Mouse (Mus musculus): ENCODE results near the gene BC030499. TPM values are rescaled to one million over a fixed set of nuclear protein-coding genes. Genes with fewer than 3 reads are reported as not detected.

The BC030499 gene
- polyA plus RNA-seq, 1 experiment: 0.22 TPM

- DNase-seq (ENCODE audit: low read depth, low spot score): peak; percentile 46
- under 1% methylated on average over 49 of the region's 49 CpGs for WGBS
These were observed 10.9 kb downstream of the BC030499 start, which contains the start of gene Spag5 for GRCm38 (mm10) chr11:78301357-78302084. TSS of gene Spag5 (plus strand) at chr11:78301529.

GRCm38 (mm10) chr11:78305272-78305671, 14.6 kb downstream of the BC030499 start:
- WGBS: 88% methylated on average over 4 of the region's 4 CpGs

GRCm38 (mm10) chr11:78310861-78311511, 20.3 kb downstream of the BC030499 start:
- no peak for DNase-seq (ENCODE audit: low read depth, low spot score)
- WGBS: 92% methylated on average over 8 of the region's 8 CpGs

More at GRCm38 (mm10) chr11:78305272-78305671, 14.6 kb downstream of the BC030499 start:
- no peak for DNase-seq (ENCODE audit: low read depth, low spot score)

- WGBS: 99% methylated on average over 2 of the region's 2 CpGs
- no peak for DNase-seq (ENCODE audit: low read depth, low spot score)
These were observed 23.0 kb downstream of the BC030499 start for GRCm38 (mm10) chr11:78313662-78314061.

GRCm38 (mm10) chr11:78318411-78318810, 27.8 kb downstream of the BC030499 start:
- DNase-seq (ENCODE audit: low read depth, low spot score): no peak
- 87% methylated on average over 2 of the region's 2 CpGs for WGBS

- DNase-seq (ENCODE audit: low read depth, low spot score): no peak
- 28% methylated on average over 2 of the region's 2 CpGs for WGBS
These were observed 31.6 kb downstream of the BC030499 start for GRCm38 (mm10) chr11:78322076-78322831.

GRCm38 (mm10) chr11:78322860-78323259, 32.2 kb downstream of the BC030499 start, which contains the start of gene Aldoc:
TSS of gene Aldoc (plus strand) at chr11:78322968.
- 6% methylated on average over 15 of the region's 15 CpGs for WGBS

GRCm38 (mm10) chr11:78324000-78324785, 33.6 kb downstream of the BC030499 start:
- WGBS: 89% methylated on average over 15 of the region's 15 CpGs
- DNase-seq (ENCODE audit: low read depth, low spot score): no peak

More at GRCm38 (mm10) chr11:78322860-78323259, 32.2 kb downstream of the BC030499 start, which contains the start of gene Aldoc:
- DNase-seq (ENCODE audit: low read depth, low spot score): peak; percentile 96

- DNase-seq (ENCODE audit: low read depth, low spot score): no peak
- WGBS: 94% methylated on average over 12 of the region's 12 CpGs
These were observed 34.3 kb downstream of the BC030499 start for GRCm38 (mm10) chr11:78324965-78325364.

GRCm38 (mm10) chr11:78327215-78327614, 36.6 kb downstream of the BC030499 start:
- 93% methylated on average over 4 of the region's 4 CpGs for WGBS
- no peak for DNase-seq (ENCODE audit: low read depth, low spot score)

- peak; percentile 81 for DNase-seq (ENCODE audit: low read depth, low spot score)
- WGBS: 9% methylated on average over 37 of the region's 37 CpGs
These were observed 37.2 kb downstream of the BC030499 start, which contains the start of gene Pigs for GRCm38 (mm10) chr11:78327634-78328511. TSS of gene Pigs (plus strand) at chr11:78328415.

GRCm38 (mm10) chr11:78328512-78329056, 37.9 kb downstream of the BC030499 start:
- WGBS: under 1% methylated on average over 41 of the region's 41 CpGs
- DNase-seq (ENCODE audit: low read depth, low spot score): no peak

- DNase-seq (ENCODE audit: low read depth, low spot score): no peak
- WGBS: 97% methylated on average over 12 of the region's 12 CpGs
These were observed 42.0 kb downstream of the BC030499 start for GRCm38 (mm10) chr11:78332676-78333075.

GRCm38 (mm10) chr11:78333992-78334391, 43.4 kb downstream of the BC030499 start:
- WGBS: 91% methylated on average over 5 of the region's 5 CpGs
- no peak for DNase-seq (ENCODE audit: low read depth, low spot score)

- no peak for DNase-seq (ENCODE audit: low read depth, low spot score)
- WGBS: 93% methylated on average over 8 of the region's 8 CpGs
These were observed 46.4 kb downstream of the BC030499 start for GRCm38 (mm10) chr11:78337040-78337439.

GRCm38 (mm10) chr11:78341702-78342101, 51.1 kb downstream of the BC030499 start:
- no peak for DNase-seq (ENCODE audit: low read depth, low spot score)
- 74% methylated on average over 12 of the region's 12 CpGs for WGBS

- DNase-seq (ENCODE audit: low read depth, low spot score): no peak
- 3% methylated on average over 65 of the region's 66 CpGs for WGBS
These were observed 53.0 kb downstream of the BC030499 start, which contains the start of gene Unc119 for GRCm38 (mm10) chr11:78343381-78344327. TSS of gene Unc119 (plus strand) at chr11:78343482.

All from large intestine, adult 2 months (tissue).